Mouse (Mus musculus): ENCODE results near the gene Brpf1.
A peak's percentile ranks its signal among the peaks of the same experiment; 100 is the strongest.

The Brpf1 gene

GRCm38 (mm10) chr6:113306986-113307349 is at the start of gene Brpf1:
Gene Brpf1, plus strand, starts transcription at chr6:113307137.
- DNase-seq (ENCODE audit: low read depth, low spot score) = no peak

GRCm38 (mm10) chr6:113261174-113261858 is 45.6 kb upstream of the Brpf1 start:
- no peak for DNase-seq (ENCODE audit: low read depth, low spot score)

GRCm38 (mm10) chr6:113263531-113263930 is 43.4 kb upstream of the Brpf1 start:
- no peak for DNase-seq (ENCODE audit: low read depth, low spot score)

GRCm38 (mm10) chr6:113264429-113264828 is 42.5 kb upstream of the Brpf1 start:
- DNase-seq (ENCODE audit: low read depth, low spot score) = no peak

- DNase-seq (ENCODE audit: low read depth, low spot score) = no peak
Measured at GRCm38 (mm10) chr6:113266996-113267655, 39.8 kb upstream of the Brpf1 start.

GRCm38 (mm10) chr6:113267988-113268387 is 38.9 kb upstream of the Brpf1 start:
- DNase-seq (ENCODE audit: low read depth, low spot score) = no peak

GRCm38 (mm10) chr6:113272365-113272764 is 34.6 kb upstream of the Brpf1 start:
- DNase-seq (ENCODE audit: low read depth, low spot score) = no peak

- DNase-seq (ENCODE audit: low read depth, low spot score) = no peak
Measured at GRCm38 (mm10) chr6:113276846-113277245, 30.1 kb upstream of the Brpf1 start.

GRCm38 (mm10) chr6:113281676-113282075 is 25.3 kb upstream of the Brpf1 start:
- no peak for DNase-seq (ENCODE audit: low read depth, low spot score)

GRCm38 (mm10) chr6:113282101-113282802 is 24.7 kb upstream of the Brpf1 start, which contains the start of gene Cpne9:
Gene Cpne9, plus strand, starts transcription at chr6:113282307.
- peak; percentile 61 for DNase-seq (ENCODE audit: low read depth, low spot score)

GRCm38 (mm10) chr6:113282969-113283368 is 24.0 kb upstream of the Brpf1 start:
- no peak for DNase-seq (ENCODE audit: low read depth, low spot score)

GRCm38 (mm10) chr6:113283500-113283899 is 23.4 kb upstream of the Brpf1 start:
- DNase-seq (ENCODE audit: low read depth, low spot score) = no peak

GRCm38 (mm10) chr6:113284931-113285330 is 22.0 kb upstream of the Brpf1 start:
- DNase-seq (ENCODE audit: low read depth, low spot score) = no peak

- no peak for DNase-seq (ENCODE audit: low read depth, low spot score)
Measured at GRCm38 (mm10) chr6:113286316-113286715, 20.6 kb upstream of the Brpf1 start.

- DNase-seq (ENCODE audit: low read depth, low spot score) = no peak
Measured at GRCm38 (mm10) chr6:113287236-113287635, 19.7 kb upstream of the Brpf1 start.

GRCm38 (mm10) chr6:113289346-113289745 is 17.6 kb upstream of the Brpf1 start:
- DNase-seq (ENCODE audit: low read depth, low spot score) = no peak

GRCm38 (mm10) chr6:113290346-113290745 is 16.6 kb upstream of the Brpf1 start:
- DNase-seq (ENCODE audit: low read depth, low spot score) = no peak

- no peak for DNase-seq (ENCODE audit: low read depth, low spot score)
Measured at GRCm38 (mm10) chr6:113292938-113293337, 14.0 kb upstream of the Brpf1 start.

GRCm38 (mm10) chr6:113296046-113296445 is 10.9 kb upstream of the Brpf1 start:
- DNase-seq (ENCODE audit: low read depth, low spot score) = no peak

GRCm38 (mm10) chr6:113296639-113297038 is 10.3 kb upstream of the Brpf1 start:
- no peak for DNase-seq (ENCODE audit: low read depth, low spot score)

- no peak for DNase-seq (ENCODE audit: low read depth, low spot score)
Measured at GRCm38 (mm10) chr6:113301350-113301749, 5.6 kb upstream of the Brpf1 start.

- peak; percentile 30 for DNase-seq (ENCODE audit: low read depth, low spot score)
Measured at GRCm38 (mm10) chr6:113302258-113302657, 4.7 kb upstream of the Brpf1 start.

All from embryo, embryonic 11.5 days (tissue).